Mouse (Mus musculus) embryonic facial prominence, embryonic 13.5 days (tissue): ENCODE measurements around the gene Prmt3. TPM values are rescaled to one million over a fixed set of nuclear protein-coding genes. Genes with fewer than 3 reads are reported as not detected.

Experiments used
- ATAC-seq: fragments of 200-750 bp; cut with Nextera tagmentation; 2 replicates; pipeline ENCODE4 v1.8.0; 2017; ENCODE audit warnings: low read depth; ENCODE audit not compliant: insufficient number of reproducible peaks, insufficient read depth, low FRiP score, low TSS enrichment
- H3K27ac ChIP-seq: fragments of 300-500 bp; sonication (generic); 2 replicates; pipeline ENCODE4 v1.5.1; 2015; ENCODE audit warnings: moderate library complexity, mild to moderate bottlenecking, inconsistent platforms
- H3K27me3 ChIP-seq: fragments of 300-500 bp; sonication (generic); 2 replicates; pipeline ENCODE4 v1.6.1; 2015; ENCODE audit warnings: mild to moderate bottlenecking, inconsistent platforms
- H3K36me3 ChIP-seq: fragments of 300-500 bp; sonication (generic); 2 replicates; pipeline ENCODE4 v1.6.1; 2015; ENCODE audit warnings: mild to moderate bottlenecking, inconsistent platforms
- H3K4me1 ChIP-seq: fragments of 300-500 bp; sonication (generic); 2 replicates; pipeline ENCODE4 v1.6.1; 2015; ENCODE audit warnings: inconsistent platforms
- H3K4me2 ChIP-seq: fragments of 300-500 bp; sonication (generic); 2 replicates; pipeline ENCODE4 v1.6.1; 2015; ENCODE audit warnings: moderate library complexity, mild to moderate bottlenecking, inconsistent platforms
- H3K4me3 ChIP-seq: fragments of 300-500 bp; sonication (generic); 2 replicates; pipeline ENCODE4 v1.5.1; 2015; ENCODE audit warnings: mild to moderate bottlenecking, inconsistent platforms
- H3K9ac ChIP-seq: fragments of 300-500 bp; sonication (generic); 2 replicates; pipeline ENCODE4 v1.6.1; 2015; ENCODE audit warnings: mild to moderate bottlenecking, inconsistent platforms
- H3K9me3 ChIP-seq: fragments of 300-500 bp; sonication (generic); 2 replicates; pipeline ENCODE4 v1.6.1; 2016; ENCODE audit warnings: inconsistent platforms
- WGBS: fragments of 180-500 bp; shearing (Covaris S2); methylation state at CpG from one replicate; pipeline ENCODE4 v1.1.7; 2015; ENCODE audit warnings: mixed read lengths; 5-methylcytosine and 5-hydroxymethylcytosine counted together
- polyA plus RNA-seq: library from polyadenylated mRNA; unstranded; fragments of >200 nt; fragmentation: Nextera tagmentation; extraction: Ambion mirVana; gene quantifications from 2 replicates; pipeline ENCODE4 v1.2.1, GENCODE M21; 2015

Gene Prmt3
- polyA plus RNA-seq, 1 experiment from 2014 or later = 53.0 TPM

GRCm38 (mm10) chr7:49894786-49895185, 116.6 kb downstream of the Prmt3 start:
- no peaks in the 10 kb centered on the region; the same call in 1 of the 2 replicates for H3K27me3 ChIP-seq
- no peaks in the 10 kb centered on the region for H3K9me3 ChIP-seq
- H3K4me1 ChIP-seq = no peaks in the 10 kb centered on the region
- no peak overlapping the region for H3K4me3 ChIP-seq
- no peaks in the 10 kb centered on the region for H3K36me3 ChIP-seq
- H3K9ac ChIP-seq = no peak overlapping the region
- 68% methylated on average over 2 of the region's 2 CpGs for WGBS
- no peak overlapping the region for H3K4me2 ChIP-seq
- H3K27ac ChIP-seq = no peak overlapping the region
- no peak for ATAC-seq

DNA sequence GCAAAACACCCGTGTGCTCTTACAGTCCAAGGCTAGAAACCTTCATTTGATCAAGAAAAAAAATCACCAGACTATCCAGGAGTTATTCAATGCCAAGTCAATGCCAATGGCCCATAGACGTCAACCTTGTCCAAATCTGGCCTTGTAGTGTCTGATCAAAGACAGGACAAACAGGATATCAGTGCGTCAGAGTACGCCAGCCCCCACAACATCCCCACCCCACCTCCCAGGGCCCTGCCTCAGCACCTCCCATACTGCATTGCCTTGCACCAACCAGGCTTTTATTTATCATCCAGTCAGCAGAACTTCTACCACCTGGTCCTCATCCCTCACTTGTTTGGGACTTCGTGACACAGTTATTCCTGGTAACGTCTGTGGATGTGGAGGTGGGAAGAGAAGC, 117.2 kb downstream of the Prmt3 start:
- no peak overlapping the region for H3K4me2 ChIP-seq
- no peaks in the 10 kb centered on the region; the same call in 1 of the 2 replicates for H3K27me3 ChIP-seq
- no peak for ATAC-seq
- no peaks in the 10 kb centered on the region for H3K36me3 ChIP-seq
- no peak overlapping the region for H3K9ac ChIP-seq
- WGBS = 80% methylated on average over 6 of the region's 6 CpGs
- H3K9me3 ChIP-seq = no peaks in the 10 kb centered on the region
- no peak overlapping the region for H3K27ac ChIP-seq
- H3K4me1 ChIP-seq = no peaks in the 10 kb centered on the region
- H3K4me3 ChIP-seq = no peak overlapping the region

GRCm38 (mm10) chr7:49902003-49902552, 123.9 kb downstream of the Prmt3 start:
- Histone ChIP-seq H3K27ac (no peak overlapping the region), H3K9me3 (no peaks in the 10 kb centered on the region), H3K9ac (no peak overlapping the region), H3K36me3 (no peaks in the 10 kb centered on the region), H3K27me3 (peaks cover 48% of the 10 kb centered on the region), H3K4me2 (no peak overlapping the region), H3K4me3 (no peak overlapping the region), H3K4me1 (no peaks in the 10 kb centered on the region)
- WGBS = 21% methylated on average over 9 of the region's 9 CpGs
- ATAC-seq = no peak

- Histone ChIP-seq H3K27me3 (peaks cover 95% of the 10 kb centered on the region), H3K4me1 (0 out of 2 replicates have a peak, but pooled peaks cover 5% of the 10 kb centered on the region), H3K4me2 (no peak overlapping the region), H3K4me3 (no peak overlapping the region), H3K36me3 (no peaks in the 10 kb centered on the region), H3K9ac (no peak overlapping the region), H3K27ac (no peak overlapping the region), H3K9me3 (no peaks in the 10 kb centered on the region)
- WGBS = 2% methylated on average over 28 of the region's 28 CpGs
- ATAC-seq = no peak
These were observed 129.3 kb downstream of the Prmt3 start for GRCm38 (mm10) chr7:49907191-49908171.

Other genes with a start within 250 kb of the Prmt3 start
- 0.28 and 0.44 TPM in 2 replicates for gene Dbx1, start 141.5 kb upstream of the Prmt3 start, polyA plus RNA-seq
- 9.7 and 10.0 TPM in 2 replicates for gene Htatip2, start 19.2 kb upstream of the Prmt3 start, polyA plus RNA-seq
- gene Slc6a5, start 131.8 kb downstream of the Prmt3 start, polyA plus RNA-seq = 0.20 TPM in 1 of 2 replicates, not detected in the other
- gene Nell1, start 196.5 kb downstream of the Prmt3 start, polyA plus RNA-seq = 4.0 and 4.1 TPM in 2 replicates